15 mouse cellular contexts compared by ENCODE assay signal in genomic region chr2:28643081-28643480, GRCm38 (mm10). TPM values are rescaled to one million over a fixed set of nuclear protein-coding genes. Genes with fewer than 3 reads are reported as not detected.
A peak's percentile ranks its signal among the peaks of the same experiment; 100 is the strongest.
DNase-seq lines count a peak whose midpoint lies in the region; ATAC-seq and TF ChIP-seq lines count a peak whose summit lies in the region.
"Had no signal": no experiment of that assay in that cellular context is flagged by ENCODE, and none has a peak within 500 bp of the region (broad histone marks: within the 10 kb centered on the region; RNA-seq: fewer than 3 reads in every experiment).

No protein-coding gene starts in this region.

- no peak overlapping the region for H3K9ac ChIP-seq in neural tube, embryonic 11.5 days (ENCODE audit: low read length)
- H3K9ac ChIP-seq in neural tube, embryonic 15.5 days (replicated peaks) = peak overlapping the region; percentile 26
- H3K9ac ChIP-seq: embryonic facial prominence, embryonic 15.5 days; heart, embryonic 15.5 days had no signal

- no peak for ATAC-seq in neural tube, embryonic 11.5 days (ENCODE audit: insufficient read depth, low FRiP score, low TSS enrichment)
- no peak for ATAC-seq in neural tube, embryonic 15.5 days (ENCODE audit: low FRiP score)
- ATAC-seq: CD4-positive, CD25-positive, alpha-beta regulatory T cell, adult 4 months had no signal

- peaks cover 15% of the 10 kb centered on the region; the same call in 1 of the 2 replicates for H3K4me1 ChIP-seq in kidney, adult 2 months (ENCODE audit: control insufficient read depth, insufficient read depth, low read length)
- H3K4me1 ChIP-seq in neural tube, embryonic 11.5 days (ENCODE audit: control insufficient read depth, insufficient read depth, low read length) = peaks cover 8% of the 10 kb centered on the region; the same call in 1 of the 2 replicates
- peaks cover 30% of the 10 kb centered on the region for H3K4me1 ChIP-seq in neural tube, embryonic 15.5 days

- no peak overlapping the region for H3K27ac ChIP-seq in kidney, adult 2 months (ENCODE audit: insufficient read depth, low read depth, low read length)
- no peak overlapping the region for H3K27ac ChIP-seq in neural tube, embryonic 11.5 days (ENCODE audit: low read depth, low read length)
- H3K27ac ChIP-seq in neural tube, embryonic 15.5 days (replicated peaks) = no peak overlapping the region
- H3K27ac ChIP-seq: embryonic facial prominence, embryonic 15.5 days; heart, embryonic 15.5 days had no signal

- H3K9me3 ChIP-seq in neural tube, embryonic 11.5 days (ENCODE audit: control insufficient read depth, low read length) = no peaks in the 10 kb centered on the region
- H3K9me3 ChIP-seq in neural tube, embryonic 15.5 days (replicated peaks) = no peaks in the 10 kb centered on the region
- H3K9me3 ChIP-seq: embryonic facial prominence, embryonic 15.5 days; heart, embryonic 15.5 days had no signal

- H3K27me3 ChIP-seq in kidney, adult 2 months (replicated peaks; ENCODE audit: control insufficient read depth, insufficient read depth, low read length) = no peaks in the 10 kb centered on the region
- H3K27me3 ChIP-seq in neural tube, embryonic 11.5 days (ENCODE audit: control insufficient read depth, insufficient read depth, low read length) = no peaks in the 10 kb centered on the region
- 0 out of 2 replicates have a peak, but pooled peaks cover under 1% of the 10 kb centered on the region for H3K27me3 ChIP-seq in neural tube, embryonic 15.5 days (replicated peaks)
- H3K27me3 ChIP-seq: embryonic facial prominence, embryonic 15.5 days; heart, embryonic 15.5 days had no signal

- 56% methylated on average over 3 of the region's 3 CpGs for WGBS in kidney, adult 2 months
- 78% methylated on average over 3 of the region's 3 CpGs for WGBS in neural tube, embryonic 11.5 days
- WGBS in neural tube, embryonic 15.5 days = 87% methylated on average over 3 of the region's 3 CpGs

- DNase-seq in kidney, adult 2 months = peak; percentile 57
- DNase-seq in kidney, adult 18-20 months = no peak
- DNase-seq in neural tube, embryonic 11.5 days (ENCODE audit: low spot score) = no peak
- no peak for DNase-seq in neural tube, embryonic 10.5 days (ENCODE audit: extremely low spot score, low spot score)
- DNase-seq in kidney, postnatal 36 days = peak; percentile 19 to 27
- no peak for DNase-seq in Muller cell, postnatal 12 days (ENCODE audit: inconsistent ontology term)
- no peak for DNase-seq in T-cell, adult 2 months (ENCODE audit: low spot score)
- DNase-seq: lung, adult 2 months; right cerebral cortex, adult 18-20 months; thymus, postnatal 4 days had no signal

- TF ChIP-seq CTCF in kidney, adult 2 months (conservative IDR thresholded peaks at IDR 0.05; ENCODE audit: insufficient read depth, insufficient read length, low read depth, low read length) = no peak

- no peaks in the 10 kb centered on the region for H3K36me3 ChIP-seq in kidney, adult 2 months (ENCODE audit: control insufficient read depth, insufficient read depth, low read length)
- H3K36me3 ChIP-seq in neural tube, embryonic 11.5 days (ENCODE audit: control insufficient read depth, insufficient read depth, low read length) = no peaks in the 10 kb centered on the region
- no peaks in the 10 kb centered on the region for H3K36me3 ChIP-seq in neural tube, embryonic 15.5 days
- H3K36me3 ChIP-seq: embryonic facial prominence, embryonic 15.5 days; heart, embryonic 15.5 days had no signal

- no peak overlapping the region for H3K4me3 ChIP-seq in kidney, adult 2 months (ENCODE audit: insufficient read depth, low read depth, low read length)
- no peak overlapping the region for H3K4me3 ChIP-seq in neural tube, embryonic 11.5 days (ENCODE audit: low read depth, low read length)
- H3K4me3 ChIP-seq in neural tube, embryonic 15.5 days (replicated peaks) = peak overlapping the region; percentile 99
- H3K4me3 ChIP-seq: embryonic facial prominence, embryonic 15.5 days had no signal

- 0 out of 2 replicates have a peak overlapping the region, but pooled peaks have one; percentile 16 for H3K4me2 ChIP-seq in neural tube, embryonic 11.5 days (ENCODE audit: low read depth)
- peak overlapping the region; percentile 80 for H3K4me2 ChIP-seq in neural tube, embryonic 15.5 days
- H3K4me2 ChIP-seq: embryonic facial prominence, embryonic 15.5 days; heart, embryonic 15.5 days had no signal

- no peak for TF ChIP-seq POLR2A in kidney, adult 2 months (IDR thresholded peaks at IDR 0.05; ENCODE audit: low read depth, low read length)

RNA-seq across cellular contexts. Expression of gene Tsc1, which starts 2.1 kb away (rescaled TPM):
- 17.5 and 21.4 TPM in 2 replicates for polyA plus RNA-seq in kidney, adult 2 months (2012; rRNA removed)
- polyA plus RNA-seq in neural tube, embryonic 11.5 days (2014; fragmentation: Nextera tagmentation; extraction: Ambion mirVana) = 24.1 TPM in 2 replicates
- polyA plus RNA-seq in neural tube, embryonic 15.5 days (2015; fragmentation: Nextera tagmentation; extraction: Ambion mirVana) = 29.8 and 33.3 TPM in 2 replicates

RNA-seq across cellular contexts. Expression of gene Gfi1b, which starts 21.3 kb away (rescaled TPM):
- polyA plus RNA-seq in kidney, adult 2 months (2012; rRNA removed) = 0.06 and 0.30 TPM in 2 replicates
- polyA plus RNA-seq in neural tube, embryonic 11.5 days (2014; fragmentation: Nextera tagmentation; extraction: Ambion mirVana) = 2.6 and 3.3 TPM in 2 replicates
- 0.87 TPM in 1 of 2 replicates, not detected in the other for polyA plus RNA-seq in neural tube, embryonic 15.5 days (2015; fragmentation: Nextera tagmentation; extraction: Ambion mirVana)
- polyA plus RNA-seq: CD4-positive, CD25-positive, alpha-beta regulatory T cell, adult 4 months; embryonic facial prominence, embryonic 15.5 days; intestine, embryonic 14.5 days had no signal

RNA-seq across cellular contexts. Expression of gene Spaca9, which starts 56.4 kb away (rescaled TPM):
- polyA plus RNA-seq in kidney, adult 2 months (2012; rRNA removed) = 1.4 and 1.5 TPM in 2 replicates
- 0.99 and 1.2 TPM in 2 replicates for polyA plus RNA-seq in neural tube, embryonic 11.5 days (2014; fragmentation: Nextera tagmentation; extraction: Ambion mirVana)
- 1.5 TPM in 2 replicates for polyA plus RNA-seq in neural tube, embryonic 15.5 days (2015; fragmentation: Nextera tagmentation; extraction: Ambion mirVana)
- polyA plus RNA-seq: CD4-positive, CD25-positive, alpha-beta regulatory T cell, adult 4 months had no signal

RNA-seq across cellular contexts. Expression of gene Ak8, which starts 56.9 kb away (rescaled TPM):
- polyA plus RNA-seq in kidney, adult 2 months (2012; rRNA removed) = 0.34 and 0.36 TPM in 2 replicates
- polyA plus RNA-seq in neural tube, embryonic 11.5 days (2014; fragmentation: Nextera tagmentation; extraction: Ambion mirVana) = 0.34 and 0.41 TPM in 2 replicates
- 1.7 and 1.8 TPM in 2 replicates for polyA plus RNA-seq in neural tube, embryonic 15.5 days (2015; fragmentation: Nextera tagmentation; extraction: Ambion mirVana)
- polyA plus RNA-seq: CD4-positive, CD25-positive, alpha-beta regulatory T cell, adult 4 months had no signal

RNA-seq across cellular contexts. Expression of gene Gtf3c5, which starts 59.5 kb away (rescaled TPM):
- 20.4 and 20.8 TPM in 2 replicates for polyA plus RNA-seq in kidney, adult 2 months (2012; rRNA removed)
- 39.7 and 43.8 TPM in 2 replicates for polyA plus RNA-seq in neural tube, embryonic 11.5 days (2014; fragmentation: Nextera tagmentation; extraction: Ambion mirVana)
- 37.2 and 40.1 TPM in 2 replicates for polyA plus RNA-seq in neural tube, embryonic 15.5 days (2015; fragmentation: Nextera tagmentation; extraction: Ambion mirVana)

Comparison
In these comparisons a context has a peak if more than half of its experiments do, and no peak if none do; other contexts are left out.
1. DNase-seq: peak in kidney, adult 2 months (single experiment) and kidney, postnatal 36 days (2 of 2); none in kidney, adult 18-20 months (single experiment), neural tube, embryonic 11.5 days (single experiment), neural tube, embryonic 10.5 days (single experiment), Muller cell, postnatal 12 days (single experiment) and T-cell, adult 2 months (single experiment).